Mouse (Mus musculus) midbrain, embryonic 12.5 days (tissue): ENCODE results near the gene Phf20. TPM values are rescaled to one million over a fixed set of nuclear protein-coding genes. Genes with fewer than 3 reads are reported as not detected.

ENCODE experiments used
- ATAC-seq: fragments of 200-750 bp; cut with Nextera tagmentation; 2 replicates; pipeline ENCODE4 v1.8.0; 2017; ENCODE audit warnings: low read depth, moderate TSS enrichment, moderate library complexity; ENCODE audit not compliant: low FRiP score
- H3K27ac ChIP-seq: fragments of 300-500 bp; sonication (generic); replicated peaks from 2 replicates; pipeline ENCODE4 v1.5.1; 2016; ENCODE audit warnings: mild to moderate bottlenecking
- H3K27me3 ChIP-seq: fragments of 300-500 bp; sonication (generic); 2 replicates; pipeline ENCODE4 v1.6.1; 2016; ENCODE audit warnings: mild to moderate bottlenecking
- H3K36me3 ChIP-seq: fragments of 300-500 bp; sonication (generic); 2 replicates; pipeline ENCODE4 v1.6.1; 2016
- H3K4me1 ChIP-seq: fragments of 300-500 bp; sonication (generic); 2 replicates; pipeline ENCODE4 v1.6.1; 2016
- H3K4me2 ChIP-seq: fragments of 300-500 bp; sonication (generic); replicated peaks from 2 replicates; pipeline ENCODE4 v1.6.1; 2016; ENCODE audit warnings: mild to moderate bottlenecking, moderate library complexity
- H3K4me3 ChIP-seq: fragments of 300-500 bp; sonication (generic); 2 replicates; pipeline ENCODE4 v1.5.1; 2016; ENCODE audit warnings: mild to moderate bottlenecking
- H3K9ac ChIP-seq: fragments of 300-500 bp; sonication (generic); replicated peaks from 2 replicates; pipeline ENCODE4 v1.6.1; 2016; ENCODE audit warnings: mild to moderate bottlenecking, moderate library complexity
- H3K9me3 ChIP-seq: fragments of 300-500 bp; sonication (generic); 2 replicates; pipeline ENCODE4 v1.6.1; 2016; ENCODE audit warnings: mild to moderate bottlenecking
- WGBS: fragments of 180-500 bp; shearing (Covaris S2); methylation state at CpG from one replicate; pipeline ENCODE4 v1.1.7; 2016; 5-methylcytosine and 5-hydroxymethylcytosine counted together
- polyA plus RNA-seq: library from polyadenylated mRNA; unstranded; fragments of >200 nt; fragmentation: Nextera tagmentation; extraction: Ambion mirVana; gene quantifications from 2 replicates; pipeline ENCODE4 v1.2.1, GENCODE M21; 2016

Phf20 gene
- 91.8 and 96.6 TPM in 2 replicates for polyA plus RNA-seq

- under 1% methylated on average over 69 of the region's 88 CpGs for WGBS
- H3K4me2 ChIP-seq: peak within 1 kb of the TSS; percentile 71
These were observed at the start of gene Phf20 for GRCm38 (mm10) chr2:156196302-156197128. Phf20 (plus strand) TSS chr2:156196466.

GRCm38 (mm10) chr2:156147316-156147915 is 48.9 kb upstream of the Phf20 start:
- 93% methylated on average over 3 of the region's 3 CpGs for WGBS

More at GRCm38 (mm10) chr2:156196302-156197128, at the start of gene Phf20:
- Histone ChIP-seq H3K9ac (peak within 1 kb of the TSS; percentile 79), H3K27me3 (no peaks in the 10 kb centered on the region), H3K9me3 (no peaks in the 10 kb centered on the region), H3K4me3 (peak within 1 kb of the TSS; percentile 75), H3K4me1 (peaks cover 28% of the 10 kb centered on the region), H3K27ac (peak within 1 kb of the TSS; percentile 96), H3K36me3 (peaks cover 14% of the 10 kb centered on the region)
- peak; percentile 98 for ATAC-seq

GRCm38 (mm10) chr2:156151538-156151937 is 44.7 kb upstream of the Phf20 start:
- H3K9ac ChIP-seq: no peak overlapping the region
- H3K27me3 ChIP-seq: no peaks in the 10 kb centered on the region
- H3K4me1 ChIP-seq: no peaks in the 10 kb centered on the region
- no peak overlapping the region for H3K27ac ChIP-seq
- no peak overlapping the region for H3K4me2 ChIP-seq
- peaks cover 76% of the 10 kb centered on the region for H3K36me3 ChIP-seq
- ATAC-seq: no peak
- H3K4me3 ChIP-seq: no peak overlapping the region
- H3K9me3 ChIP-seq: no peaks in the 10 kb centered on the region

More at GRCm38 (mm10) chr2:156147316-156147915, 48.9 kb upstream of the Phf20 start:
- H3K9ac ChIP-seq: no peak overlapping the region
- H3K4me1 ChIP-seq: peaks cover 13% of the 10 kb centered on the region
- no peak overlapping the region for H3K4me3 ChIP-seq
- no peak overlapping the region for H3K4me2 ChIP-seq
- peaks cover 48% of the 10 kb centered on the region for H3K36me3 ChIP-seq
- H3K27ac ChIP-seq: no peak overlapping the region
- no peaks in the 10 kb centered on the region for H3K9me3 ChIP-seq
- ATAC-seq: no peak
- no peaks in the 10 kb centered on the region for H3K27me3 ChIP-seq

- peaks cover 83% of the 10 kb centered on the region for H3K36me3 ChIP-seq
- H3K27me3 ChIP-seq: no peaks in the 10 kb centered on the region
- H3K27ac ChIP-seq: no peak overlapping the region
- H3K4me2 ChIP-seq: no peak overlapping the region
- no peaks in the 10 kb centered on the region for H3K9me3 ChIP-seq
- H3K9ac ChIP-seq: no peak overlapping the region
- no peaks in the 10 kb centered on the region for H3K4me1 ChIP-seq
- no peak overlapping the region for H3K4me3 ChIP-seq
- no peak for ATAC-seq
- whole genome bisulfite sequencing: 100% methylated on average over 1 of the region's 1 CpGs
These were observed 30.8 kb upstream of the Phf20 start for GRCm38 (mm10) chr2:156165478-156165877.

- WGBS: 96% methylated on average over 5 of the region's 5 CpGs
- H3K27me3 ChIP-seq: no peaks in the 10 kb centered on the region
- ATAC-seq: no peak
- H3K4me3 ChIP-seq: no peak overlapping the region
- H3K4me1 ChIP-seq: no peaks in the 10 kb centered on the region
- H3K27ac ChIP-seq: no peak overlapping the region
- no peak overlapping the region for H3K4me2 ChIP-seq
- H3K9me3 ChIP-seq: no peaks in the 10 kb centered on the region
- H3K9ac ChIP-seq: no peak overlapping the region
- peaks cover 87% of the 10 kb centered on the region for H3K36me3 ChIP-seq
These were observed 29.7 kb upstream of the Phf20 start for GRCm38 (mm10) chr2:156166557-156166956.

- H3K4me1 ChIP-seq: peaks cover 22% of the 10 kb centered on the region
- H3K27ac ChIP-seq: no peak overlapping the region
- H3K27me3 ChIP-seq: no peaks in the 10 kb centered on the region
- WGBS: 92% methylated on average over 6 of the region's 6 CpGs
- no peaks in the 10 kb centered on the region for H3K9me3 ChIP-seq
- no peak overlapping the region for H3K4me3 ChIP-seq
- H3K36me3 ChIP-seq: peaks cover 43% of the 10 kb centered on the region
- 0 out of 2 replicates have a peak overlapping the region, but pooled peaks have one; percentile 17 for H3K4me2 ChIP-seq
- H3K9ac ChIP-seq: no peak overlapping the region
- ATAC-seq: no peak
These were observed 19.2 kb upstream of the Phf20 start for GRCm38 (mm10) chr2:156177079-156177478.

- H3K9me3 ChIP-seq: no peaks in the 10 kb centered on the region
- H3K4me3 ChIP-seq: no peak overlapping the region
- H3K36me3 ChIP-seq: peaks cover 39% of the 10 kb centered on the region
- no peak overlapping the region for H3K9ac ChIP-seq
- no peak for ATAC-seq
- H3K4me2 ChIP-seq: peak overlapping the region; percentile 88
- H3K27ac ChIP-seq: no peak overlapping the region
- 82% methylated on average over 7 of the region's 7 CpGs for WGBS
- peaks cover 22% of the 10 kb centered on the region for H3K4me1 ChIP-seq
- no peaks in the 10 kb centered on the region for H3K27me3 ChIP-seq
These were observed 18.6 kb upstream of the Phf20 start for GRCm38 (mm10) chr2:156177651-156178050.

GRCm38 (mm10) chr2:156179046-156179795 is 17.0 kb upstream of the Phf20 start:
- Histone ChIP-seq H3K9ac (peak overlapping the region; percentile 100), H3K4me2 (peak overlapping the region; percentile 88), H3K4me1 (peaks cover 22% of the 10 kb centered on the region), H3K36me3 (peaks cover 30% of the 10 kb centered on the region), H3K27ac (peak overlapping the region; percentile 97), H3K27me3 (no peaks in the 10 kb centered on the region), H3K4me3 (peak overlapping the region; percentile 99), H3K9me3 (no peaks in the 10 kb centered on the region)
- 2% methylated on average over 47 of the region's 47 CpGs for WGBS
- ATAC-seq: peak; percentile 16; the same call in 1 of the 2 replicates

GRCm38 (mm10) chr2:156179796-156180093 is 16.5 kb upstream of the Phf20 start:
- under 1% methylated on average over 31 of the region's 41 CpGs for WGBS
- H3K4me3 ChIP-seq: peak overlapping the region; percentile 99
- H3K9me3 ChIP-seq: no peaks in the 10 kb centered on the region
- peak overlapping the region; percentile 97 for H3K27ac ChIP-seq
- H3K4me2 ChIP-seq: 0 out of 2 replicates have a peak overlapping the region, but pooled peaks have one; percentile 88
- peaks cover 22% of the 10 kb centered on the region for H3K4me1 ChIP-seq
- H3K27me3 ChIP-seq: no peaks in the 10 kb centered on the region
- H3K36me3 ChIP-seq: peaks cover 25% of the 10 kb centered on the region
- no peak; the same call in 1 of the 2 replicates for ATAC-seq
- H3K9ac ChIP-seq: peak overlapping the region; percentile 100

- under 1% methylated on average over 47 of the region's 47 CpGs for WGBS
- ATAC-seq: peak; percentile 98
- peak within 1 kb of the TSS; percentile 88 for H3K4me2 ChIP-seq
- H3K9ac ChIP-seq: peak within 1 kb of the TSS; percentile 100
- peak within 1 kb of the TSS; percentile 97 for H3K27ac ChIP-seq
- H3K4me3 ChIP-seq: peak within 1 kb of the TSS; percentile 99
- H3K36me3 ChIP-seq: peaks cover 24% of the 10 kb centered on the region
- H3K4me1 ChIP-seq: peaks cover 22% of the 10 kb centered on the region
- no peaks in the 10 kb centered on the region for H3K9me3 ChIP-seq
- H3K27me3 ChIP-seq: no peaks in the 10 kb centered on the region
These were observed 16.0 kb upstream of the Phf20 start, which contains the start of gene Rbm39 for GRCm38 (mm10) chr2:156180094-156180821. Rbm39 (minus strand) TSS chr2:156180238.

- WGBS: 16% methylated on average over 8 of the region's 8 CpGs
- Histone ChIP-seq H3K36me3 (peaks cover 19% of the 10 kb centered on the region), H3K4me2 (peak overlapping the region; percentile 60), H3K4me3 (peak overlapping the region; percentile 99), H3K9me3 (no peaks in the 10 kb centered on the region), H3K27me3 (no peaks in the 10 kb centered on the region), H3K9ac (peak overlapping the region; percentile 69), H3K4me1 (peaks cover 22% of the 10 kb centered on the region), H3K27ac (peak overlapping the region; percentile 94)
- ATAC-seq: no peak
These were observed 15.3 kb upstream of the Phf20 start for GRCm38 (mm10) chr2:156180824-156181590.
